Mouse (Mus musculus): ENCODE data around the gene Sar1b. TPM values are rescaled to one million over a fixed set of nuclear protein-coding genes. Genes with fewer than 3 reads are reported as not detected.

The Sar1b gene
- 105 and 120 TPM in 2 replicates for polyA plus RNA-seq (2012; rRNA removed)

DNA sequence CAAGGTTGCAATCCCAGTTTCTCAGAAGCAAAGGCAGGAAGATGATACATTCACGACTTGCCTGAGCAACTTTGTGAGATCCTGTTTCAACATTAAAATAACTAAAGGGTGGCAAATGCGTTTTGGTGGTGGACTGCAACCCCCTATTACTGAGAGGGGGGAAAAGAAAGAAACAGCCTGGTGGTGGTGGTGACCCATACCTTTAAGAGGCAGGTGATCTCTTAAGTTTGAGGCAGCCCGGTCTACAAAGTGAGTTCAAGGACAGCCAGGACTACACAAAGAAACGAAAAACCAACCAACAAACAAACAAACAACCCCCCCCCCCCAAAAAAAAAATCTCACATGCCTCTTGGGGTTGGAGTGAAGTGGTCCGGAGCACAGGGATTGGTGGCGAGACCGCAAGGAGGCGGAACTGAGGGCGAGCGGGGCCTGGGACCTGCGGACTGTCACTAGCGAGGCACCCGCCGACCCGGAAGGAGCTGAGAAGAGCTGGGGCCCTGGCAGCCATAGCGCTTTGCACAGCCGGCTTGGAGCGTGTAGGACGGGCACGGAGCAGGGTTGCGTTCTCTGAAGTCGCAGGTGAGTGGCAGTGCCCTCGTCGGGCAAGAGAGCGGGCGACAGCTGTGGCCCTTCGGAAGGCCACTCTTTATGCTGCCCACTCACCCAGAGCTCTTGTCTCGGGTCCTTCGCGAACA lies at the start of gene Sar1b, which contains the start of gene Sec24a:
Gene Sar1b, plus strand, starts transcription at position 475 of the 695 bp plus-strand sequence.
Gene Sec24a, minus strand, starts transcription at position 422 of the 695 bp plus-strand sequence.

Other genes starting within 250 kb of the Sar1b start
- gene Phykpl, start 178.9 kb upstream of the Sar1b start, polyA plus RNA-seq (2012; rRNA removed): 6.6 and 7.3 TPM in 2 replicates
- 444 and 467 TPM in 2 replicates for gene Hnrnpab, start 156.8 kb upstream of the Sar1b start, polyA plus RNA-seq (2012; rRNA removed)
- 74.7 and 79.1 TPM in 2 replicates for gene Nhp2, start 144.0 kb upstream of the Sar1b start, polyA plus RNA-seq (2012; rRNA removed)
- gene Rmnd5b, start 127.8 kb upstream of the Sar1b start, polyA plus RNA-seq (2012; rRNA removed): 76.4 and 79.9 TPM in 2 replicates
- 11.4 and 13.2 TPM in 2 replicates for gene N4bp3, start 112.8 kb upstream of the Sar1b start, polyA plus RNA-seq (2012; rRNA removed)
- 3.2 and 3.3 TPM in 2 replicates for gene D930048N14Rik, start 112.7 kb upstream of the Sar1b start, polyA plus RNA-seq (2012; rRNA removed)
- gene 0610009B22Rik, start 74.8 kb upstream of the Sar1b start, polyA plus RNA-seq (2012; rRNA removed): 54.5 and 57.5 TPM in 2 replicates
- gene Sec24a, start 53 bp upstream of the Sar1b start, polyA plus RNA-seq (2012; rRNA removed): 9.7 and 10.1 TPM in 2 replicates
- gene Jade2, start 94.0 kb downstream of the Sar1b start, polyA plus RNA-seq (2012; rRNA removed): 2.3 TPM in 2 replicates
- 48.3 and 52.5 TPM in 2 replicates for gene Cdkn2aipnl, start 204.0 kb downstream of the Sar1b start, polyA plus RNA-seq (2012; rRNA removed)
- 235 and 244 TPM in 2 replicates for gene Ube2b, start 237.1 kb downstream of the Sar1b start, polyA plus RNA-seq (2012; rRNA removed)
- 21.0 and 22.6 TPM in 2 replicates for gene Cdkl3, start 240.5 kb downstream of the Sar1b start, polyA plus RNA-seq (2012; rRNA removed)